13 mouse cellular contexts compared by ENCODE assay signal in the genomic region with DNA sequence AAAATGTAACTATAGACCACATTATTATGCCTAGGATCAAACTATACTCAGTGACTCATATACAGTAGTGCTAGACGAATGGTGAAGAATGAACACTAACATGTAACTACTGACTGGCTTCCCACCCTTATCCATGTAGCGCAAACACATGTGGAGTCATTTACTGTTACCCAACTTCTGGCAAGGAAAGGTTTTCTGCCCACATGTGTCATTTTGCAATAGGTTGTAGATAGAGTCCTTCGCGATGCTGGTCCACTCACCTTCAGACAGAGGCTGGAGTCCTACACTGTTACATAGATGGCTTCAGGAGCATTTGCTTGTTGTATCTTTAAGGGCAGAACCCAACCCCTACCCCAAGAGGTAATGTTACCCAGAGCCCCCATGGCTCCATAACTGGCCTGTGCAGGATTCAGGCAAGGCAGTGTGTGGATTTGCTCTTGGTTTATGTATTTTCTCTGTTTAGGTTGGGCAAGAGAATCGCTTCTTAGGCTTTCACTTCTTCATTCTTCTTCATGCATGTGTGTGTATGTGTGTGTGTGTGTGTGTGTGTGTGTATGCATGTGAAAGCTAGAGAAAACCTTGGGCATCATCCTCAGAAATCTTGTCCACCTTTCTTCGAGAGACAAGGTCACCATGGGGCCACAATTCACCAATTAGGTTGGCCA.
"Had no signal": no experiment of that assay in that cellular context is flagged by ENCODE, and none has a peak within 500 bp of the region (broad histone marks: within the 10 kb centered on the region; RNA-seq: fewer than 3 reads in every experiment).

No protein-coding gene starts in this region.

- ATAC-seq: intestine, embryonic 16.5 days; liver, postnatal 0 days; lung, postnatal 0 days had no signal

- DNase-seq: kidney, adult 18-20 months; kidney, adult 9 months; kidney, postnatal 14 days; kidney, postnatal 4 days; layer of hippocampus, postnatal 36 days; left cerebral cortex, postnatal 4 days; liver, postnatal 0 days; lung, embryonic 14.5 days; lung, postnatal 36 days; thymus, adult 2 months; thymus, postnatal 14 days had no signal
